Mouse (Mus musculus) left cerebral cortex, postnatal 25 days (tissue): Measurements from ENCODE around the gene Ooep. TPM values are rescaled to one million over a fixed set of nuclear protein-coding genes. Genes with fewer than 3 reads are reported as not detected.
"Not testable (repeated sequence)": the region's sequence is repeated elsewhere in the genome, so short reads cannot be mapped to it uniquely, and the experiment has no call there.

Source experiments
- DNase-seq, 2 experiments: peaks; one replicate each; pipeline ENCODE4 v3.0.0; 2022; ENCODE audit warnings: low spot score in 2 of 2, mixed read lengths in 1 of 2
- intact Hi-C: fragments of 180-260 bp; cut with DNase I; formaldehyde crosslinking; loops from one replicate; pipeline ENCODE4 v1.15.1; 2025
- total RNA-seq, 2 experiments: library from RNA; stranded (reverse); gene quantifications; 2 replicates each; pipeline ENCODE4 v1.2.3; 2021

Gene Ooep
- total RNA-seq, 2 experiments from 2014 or later, result 0.16 TPM; not detected in 1

DNA sequence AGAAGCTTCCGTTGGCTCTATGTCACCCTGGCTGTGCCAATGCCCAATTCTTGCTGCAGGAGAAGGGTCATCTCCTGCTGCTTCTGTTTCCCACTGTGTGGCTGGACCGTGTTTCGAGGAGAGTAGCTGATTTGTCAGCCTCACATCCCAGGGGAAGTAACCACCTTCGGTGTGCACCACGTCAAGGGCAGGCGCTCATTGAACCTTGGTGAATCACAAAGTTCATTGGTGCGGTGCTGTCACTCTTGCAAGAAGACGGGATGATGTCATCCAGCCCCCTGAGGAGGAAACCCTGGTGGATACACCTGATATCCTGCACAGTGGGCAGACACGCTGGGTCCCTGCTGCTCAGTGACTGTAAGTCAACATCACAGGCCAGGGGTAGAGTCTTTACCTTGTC lies 35.5 kb downstream of the Ooep start:
- intact Hi-C loops, result loop anchor here (10.0 kb wide), 1 partner anchor 48 kb away; no protein-coding TSS in a partner anchor
- DNase-seq, result not testable (repeated sequence)

DNA sequence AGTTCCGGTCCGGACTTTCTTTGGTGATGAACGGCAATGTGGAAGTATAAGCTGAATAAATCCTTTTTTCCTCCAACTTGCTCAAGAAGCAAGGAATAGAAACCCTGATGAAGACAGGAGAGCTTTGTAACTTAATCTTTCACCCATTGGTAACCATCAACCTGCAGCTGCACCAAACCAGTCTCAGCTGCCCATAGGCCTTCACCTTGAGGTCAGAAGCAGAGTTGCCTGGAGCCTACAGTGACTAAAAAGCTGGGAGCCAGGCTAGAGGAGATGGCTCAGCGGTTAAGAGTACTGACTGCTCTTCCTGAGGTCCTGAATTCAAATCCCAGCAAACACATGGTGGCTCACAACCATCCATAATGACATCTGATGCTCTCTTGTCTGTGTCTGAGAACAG lies 36.0 kb downstream of the Ooep start:
- not testable (repeated sequence) for DNase-seq
- intact Hi-C loops, result loop anchor here (10.0 kb wide), 1 partner anchor 48 kb away; no protein-coding TSS in a partner anchor

DNA sequence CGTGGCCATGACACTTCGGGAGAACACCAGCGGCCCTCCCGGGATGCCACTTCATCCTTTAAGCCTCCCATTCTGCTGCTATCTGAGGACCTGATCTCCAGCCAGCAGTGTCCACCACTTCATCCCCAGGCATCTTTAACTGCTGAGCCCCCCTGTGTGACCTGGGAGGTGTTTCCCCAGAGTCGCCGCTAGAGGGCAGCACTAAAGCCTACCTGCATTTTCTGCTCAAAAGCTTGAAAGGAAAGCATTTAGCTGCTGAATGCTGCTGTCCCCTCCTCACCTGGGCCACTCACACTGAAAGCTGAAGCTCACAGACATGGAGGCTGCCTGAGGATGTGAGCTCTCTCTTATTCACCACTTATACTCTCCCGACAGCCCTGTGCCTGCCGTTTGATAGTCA lies 38.2 kb downstream of the Ooep start:
- DNase-seq, result peak in 1 of 2 experiments; percentile 4
- intact Hi-C loops, result loop anchor here (10.0 kb wide), 1 partner anchor 46 kb away; no protein-coding TSS in a partner anchor

DNA sequence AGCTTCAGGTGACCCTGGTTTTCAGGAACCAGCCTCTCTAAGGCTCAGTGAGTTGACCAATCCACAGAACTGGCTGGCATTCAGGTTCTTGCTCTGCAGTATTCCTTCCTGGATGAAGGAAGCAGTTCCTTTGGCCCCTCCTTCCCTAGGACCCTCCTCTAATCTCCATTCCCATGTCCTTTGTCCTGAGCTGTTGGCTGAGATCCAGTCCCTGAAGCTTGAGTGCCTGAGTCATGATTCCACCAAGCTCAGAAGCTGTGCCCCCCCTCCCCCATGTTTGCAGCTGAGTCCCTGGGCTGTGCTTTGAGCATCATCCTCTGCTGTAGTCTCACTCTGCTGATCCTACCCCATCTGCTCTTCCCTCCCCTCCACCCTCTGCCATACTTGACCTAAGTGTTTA lies 41.5 kb downstream of the Ooep start:
- DNase-seq, intact Hi-C loops: not testable (repeated sequence)

DNA sequence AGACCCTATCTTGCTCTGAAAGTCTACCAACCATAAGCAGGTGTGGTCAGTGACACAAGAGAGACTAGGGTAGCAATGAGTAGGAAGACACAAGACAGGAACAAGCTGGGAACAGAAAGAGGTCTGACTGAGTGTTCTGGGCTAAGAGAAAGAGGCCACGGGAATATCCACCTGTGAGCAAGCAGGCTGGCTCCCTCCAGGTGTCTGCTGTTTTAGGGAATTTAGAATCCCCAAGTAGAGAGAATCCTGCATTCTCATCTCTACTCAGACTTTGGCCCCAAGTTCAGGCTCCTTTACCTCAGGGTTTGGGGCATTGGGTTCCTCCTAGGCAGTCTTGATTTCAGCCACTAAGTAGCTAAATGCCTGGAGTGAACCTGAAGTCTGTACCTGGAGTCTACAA lies 51.2 kb downstream of the Ooep start, which contains the start of gene Omt2b:
TSS of gene Omt2b (plus strand) at position 301 of the 400 bp plus-strand sequence.
- DNase-seq, intact Hi-C loops: not testable (repeated sequence)

Other genes starting within 250 kb of the Ooep start
- gene Gsta4, start 196.0 kb downstream of the Ooep start, total RNA-seq, result 10 to 100 TPM; 34.1 to 36.3 TPM
- not detected for gene Gsta1, start 148.1 kb downstream of the Ooep start, total RNA-seq
- gene Gm3776, start 121.6 kb downstream of the Ooep start, total RNA-seq, result not detected
- not detected for gene Gm10639, start 88.8 kb downstream of the Ooep start, total RNA-seq
- not detected for gene Omt2a, start 63.9 kb downstream of the Ooep start, total RNA-seq
- gene Omt2b, start 51.1 kb downstream of the Ooep start, total RNA-seq, result not detected
- under 1 TPM in 1 of 2 experiments, not detected in 1; 0.43 TPM for gene Gsta2, start 22.9 kb downstream of the Ooep start, total RNA-seq
- not detected for gene Dppa5a, start 10.5 kb downstream of the Ooep start, total RNA-seq
- gene Ddx43, start 17.1 kb upstream of the Ooep start, total RNA-seq, result under 1 TPM in 1 of 2 experiments, not detected in 1; 0.14 TPM
- under 1 TPM; 0.48 to 0.53 TPM for gene Cgas, start 64.5 kb upstream of the Ooep start, total RNA-seq
- gene Mto1, start 69.5 kb upstream of the Ooep start, total RNA-seq, result 10 to 100 TPM; 26.0 to 29.5 TPM
- under 1 TPM; 0.66 to 0.73 TPM for gene Gm17324, start 70.1 kb upstream of the Ooep start, total RNA-seq
- gene Eef1a1, start 110.4 kb upstream of the Ooep start, total RNA-seq, result 1,000 to 10,000 TPM; 2,219 to 2,332 TPM
- gene Slc17a5, start 209.3 kb upstream of the Ooep start, total RNA-seq, result 10 to 100 TPM; 18.2 to 18.5 TPM
- gene Cd109, start 236.8 kb upstream of the Ooep start, total RNA-seq, result under 1 TPM; 0.57 to 0.76 TPM